29 mouse cellular contexts compared by ENCODE assay signal in the genomic region with DNA sequence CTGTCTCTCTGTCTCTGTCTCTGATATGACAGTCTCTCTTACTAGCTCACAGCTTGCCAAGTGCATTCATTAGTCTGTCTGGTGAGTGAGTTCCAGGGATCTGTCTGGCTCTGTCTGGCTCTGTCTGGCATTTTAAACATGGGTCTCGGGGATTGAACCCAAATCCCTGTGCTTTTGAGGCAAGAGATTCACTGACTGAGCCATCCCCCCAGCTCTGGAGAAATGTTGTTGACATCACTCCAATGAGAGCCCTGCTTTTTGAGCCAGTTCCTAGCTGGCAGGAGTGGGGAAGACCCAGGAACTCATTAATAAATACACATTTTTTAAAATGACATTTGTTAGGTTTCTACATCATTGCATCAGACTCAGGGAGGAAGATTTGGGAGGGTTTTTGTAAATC.
"Had no signal": no experiment of that assay in that cellular context is flagged by ENCODE, and none has a peak within 500 bp of the region (broad histone marks: within the 10 kb centered on the region; RNA-seq: fewer than 3 reads in every experiment).

No protein-coding gene starts in this region.

- H3K4me2 ChIP-seq: heart, embryonic 11.5 days; heart, embryonic 13.5 days; heart, embryonic 15.5 days; hindbrain, embryonic 12.5 days; hindbrain, embryonic 14.5 days; intestine, embryonic 15.5 days; limb, embryonic 12.5 days; liver, embryonic 11.5 days; liver, embryonic 13.5 days; liver, embryonic 15.5 days had no signal

- H3K36me3 ChIP-seq: heart, embryonic 13.5 days; heart, embryonic 15.5 days; hindbrain, embryonic 10.5 days; hindbrain, embryonic 12.5 days; intestine, embryonic 15.5 days; limb, embryonic 10.5 days; limb, embryonic 12.5 days; liver, embryonic 13.5 days; liver, embryonic 15.5 days had no signal

- H3K4me1 ChIP-seq: heart, embryonic 13.5 days; heart, embryonic 15.5 days; hindbrain, embryonic 10.5 days; hindbrain, embryonic 12.5 days; intestine, embryonic 15.5 days; limb, embryonic 10.5 days; limb, embryonic 12.5 days; liver, embryonic 13.5 days; liver, embryonic 15.5 days had no signal

- H3K4me3 ChIP-seq: gastrocnemius, adult 2 months; heart, adult 2 months; heart, embryonic 13.5 days; heart, embryonic 15.5 days; hindbrain, embryonic 10.5 days; hindbrain, embryonic 12.5 days; intestine, embryonic 15.5 days; layer of hippocampus, adult 2 months; left cerebral cortex, adult 2 months; limb, embryonic 10.5 days; limb, embryonic 12.5 days; liver, embryonic 13.5 days; liver, embryonic 15.5 days had no signal

- H3K27ac ChIP-seq: gastrocnemius, adult 2 months; heart, adult 2 months; heart, embryonic 13.5 days; heart, embryonic 15.5 days; hindbrain, embryonic 10.5 days; hindbrain, embryonic 12.5 days; hindbrain, embryonic 14.5 days; intestine, embryonic 15.5 days; layer of hippocampus, adult 2 months; left cerebral cortex, adult 2 months; limb, embryonic 10.5 days; limb, embryonic 12.5 days; liver, embryonic 13.5 days; liver, embryonic 15.5 days had no signal

- H3K9me3 ChIP-seq: heart, embryonic 13.5 days; heart, embryonic 15.5 days; hindbrain, embryonic 10.5 days; hindbrain, embryonic 12.5 days; intestine, embryonic 15.5 days; limb, embryonic 10.5 days; limb, embryonic 12.5 days; liver, embryonic 13.5 days; liver, embryonic 15.5 days had no signal

- H3K9ac ChIP-seq: heart, embryonic 13.5 days; heart, embryonic 15.5 days; hindbrain, embryonic 12.5 days; hindbrain, embryonic 14.5 days; intestine, embryonic 15.5 days; limb, embryonic 12.5 days; liver, embryonic 13.5 days; liver, embryonic 15.5 days; liver, postnatal 0 days had no signal

- H3K27me3 ChIP-seq: heart, embryonic 13.5 days; heart, embryonic 15.5 days; hindbrain, embryonic 12.5 days; intestine, embryonic 15.5 days; limb, embryonic 12.5 days; liver, embryonic 13.5 days; liver, embryonic 15.5 days had no signal

- DNase-seq: gastrocnemius, adult 2 months; gastrocnemius, postnatal 10 days; gastrocnemius, postnatal 25 days; heart, adult 2 months; heart, postnatal 4 days; kidney, adult 18-20 months; kidney, adult 8-10 months; kidney, postnatal 10 days; kidney, postnatal 25 days; kidney, postnatal 4 days; liver; liver, embryonic 13.5 days; liver, postnatal 0 days had no signal

- ATAC-seq: hindbrain, embryonic 16.5 days; inflammation-experienced regulatory T-cells, adult 6 months; intestine, embryonic 15.5 days; intestine, postnatal 0 days; liver, postnatal 0 days had no signal
